Mouse (Mus musculus) erythroblast, embryonic 14.5 days (primary cell): Measurements from ENCODE around the gene Hlf. TPM values are rescaled to one million over a fixed set of nuclear protein-coding genes. Genes with fewer than 3 reads are reported as not detected.

Experiments used
- H3K27me3 ChIP-seq: 2 replicates; pipeline ENCODE4 v1.6.1; 2012; ENCODE audit warnings: inconsistent platforms; ENCODE audit not compliant: control insufficient read depth
- H3K36me3 ChIP-seq: 2 replicates; pipeline ENCODE4 v1.6.1; 2012; ENCODE audit warnings: mild to moderate bottlenecking, inconsistent platforms; ENCODE audit not compliant: control insufficient read depth
- H3K4me1 ChIP-seq: 2 replicates; pipeline ENCODE4 v1.6.1; 2012; ENCODE audit warnings: inconsistent platforms; ENCODE audit not compliant: control insufficient read depth
- H3K4me3 ChIP-seq: replicated peaks from 2 replicates; pipeline ENCODE3; 2012; ENCODE audit warnings: moderate library complexity, mild to moderate bottlenecking, inconsistent platforms
- H3K9me3 ChIP-seq: 2 replicates; pipeline ENCODE4 v1.6.1; 2012; ENCODE audit warnings: low read length, inconsistent platforms, mixed read lengths; ENCODE audit not compliant: control insufficient read depth
- GATA1 ChIP-seq: IDR thresholded peaks from 2 replicates; pipeline ENCODE4 v1.6.1; 2012; ENCODE audit warnings: low read length, inconsistent platforms, mixed read lengths
- TAL1 ChIP-seq: IDR thresholded peaks from 3 replicates; pipeline ENCODE4 v1.6.1; 2012; ENCODE audit warnings: low read length, inconsistent platforms, mixed read lengths
- polyA plus RNA-seq: library from polyadenylated mRNA; stranded (reverse); fragments of >175 nt; gene quantifications from 2 replicates; pipeline ENCODE4 v1.2.3, GENCODE M21; 2012

Gene Hlf
- polyA plus RNA-seq, 1 experiment = 0.01 TPM

- Histone ChIP-seq H3K9me3 (no peaks in the 10 kb centered on the region), H3K36me3 (no peaks in the 10 kb centered on the region), H3K27me3 (no peaks in the 10 kb centered on the region)
These were observed 60.4 kb downstream of the Hlf start for GRCm38 (mm10) chr11:90330202-90330694.

GRCm38 (mm10) chr11:90326836-90327235 is 63.9 kb downstream of the Hlf start:
- Histone ChIP-seq H3K36me3 (no peaks in the 10 kb centered on the region), H3K27me3 (no peaks in the 10 kb centered on the region), H3K4me1 (no peaks in the 10 kb centered on the region), H3K4me3 (no peak overlapping the region), H3K9me3 (no peaks in the 10 kb centered on the region)
- no peak for TF ChIP-seq TAL1
- TF ChIP-seq GATA1 = no peak

More at GRCm38 (mm10) chr11:90330202-90330694, 60.4 kb downstream of the Hlf start:
- H3K4me1 ChIP-seq = no peaks in the 10 kb centered on the region
- TF ChIP-seq TAL1 (no peak), GATA1 (no peak)
- H3K4me3 ChIP-seq = no peak overlapping the region

GRCm38 (mm10) chr11:90326146-90326545 is 64.5 kb downstream of the Hlf start:
- Histone ChIP-seq H3K4me1 (no peaks in the 10 kb centered on the region), H3K36me3 (no peaks in the 10 kb centered on the region), H3K27me3 (no peaks in the 10 kb centered on the region), H3K9me3 (no peaks in the 10 kb centered on the region), H3K4me3 (no peak overlapping the region)
- TF ChIP-seq TAL1 (no peak), GATA1 (no peak)

GRCm38 (mm10) chr11:90324597-90324996 is 66.1 kb downstream of the Hlf start:
- H3K4me3 ChIP-seq = no peak overlapping the region
- no peaks in the 10 kb centered on the region for H3K4me1 ChIP-seq
- no peaks in the 10 kb centered on the region for H3K9me3 ChIP-seq
- no peaks in the 10 kb centered on the region for H3K27me3 ChIP-seq
- no peak for TF ChIP-seq GATA1
- TF ChIP-seq TAL1 = no peak
- H3K36me3 ChIP-seq = no peaks in the 10 kb centered on the region

- TF ChIP-seq TAL1 = no peak
- no peak for TF ChIP-seq GATA1
- H3K27me3 ChIP-seq = no peaks in the 10 kb centered on the region
- H3K4me1 ChIP-seq = no peaks in the 10 kb centered on the region
- no peaks in the 10 kb centered on the region for H3K36me3 ChIP-seq
- no peaks in the 10 kb centered on the region for H3K9me3 ChIP-seq
- no peak overlapping the region for H3K4me3 ChIP-seq
These were observed 69.8 kb downstream of the Hlf start for GRCm38 (mm10) chr11:90320922-90321321.

- H3K9me3 ChIP-seq = peaks cover 2% of the 10 kb centered on the region; the same call in 1 of the 2 replicates
- H3K27me3 ChIP-seq = no peaks in the 10 kb centered on the region
- no peaks in the 10 kb centered on the region for H3K36me3 ChIP-seq
- TF ChIP-seq TAL1 = no peak
- TF ChIP-seq GATA1 = no peak
- no peaks in the 10 kb centered on the region for H3K4me1 ChIP-seq
- no peak overlapping the region for H3K4me3 ChIP-seq
These were observed 73.2 kb downstream of the Hlf start for GRCm38 (mm10) chr11:90317482-90317881.

GRCm38 (mm10) chr11:90314606-90315005 is 76.1 kb downstream of the Hlf start:
- no peak for TF ChIP-seq TAL1
- no peak for TF ChIP-seq GATA1
- Histone ChIP-seq H3K9me3 (peaks cover 2% of the 10 kb centered on the region; the same call in 1 of the 2 replicates), H3K27me3 (no peaks in the 10 kb centered on the region), H3K4me3 (no peak overlapping the region), H3K4me1 (no peaks in the 10 kb centered on the region), H3K36me3 (no peaks in the 10 kb centered on the region)

GRCm38 (mm10) chr11:90306993-90307392 is 83.7 kb downstream of the Hlf start:
- no peaks in the 10 kb centered on the region for H3K36me3 ChIP-seq
- no peak overlapping the region for H3K4me3 ChIP-seq
- H3K4me1 ChIP-seq = no peaks in the 10 kb centered on the region
- peaks cover 3% of the 10 kb centered on the region for H3K9me3 ChIP-seq
- TF ChIP-seq GATA1 (no peak), TAL1 (no peak)
- H3K27me3 ChIP-seq = no peaks in the 10 kb centered on the region

GRCm38 (mm10) chr11:90306067-90306466 is 84.6 kb downstream of the Hlf start:
- no peaks in the 10 kb centered on the region for H3K27me3 ChIP-seq
- no peak overlapping the region for H3K4me3 ChIP-seq
- H3K4me1 ChIP-seq = no peaks in the 10 kb centered on the region
- H3K36me3 ChIP-seq = no peaks in the 10 kb centered on the region
- peaks cover 3% of the 10 kb centered on the region for H3K9me3 ChIP-seq
- TF ChIP-seq GATA1 = no peak
- TF ChIP-seq TAL1 = no peak

GRCm38 (mm10) chr11:90294622-90295021 is 96.1 kb downstream of the Hlf start:
- Histone ChIP-seq H3K4me3 (no peak overlapping the region), H3K27me3 (no peaks in the 10 kb centered on the region), H3K4me1 (no peaks in the 10 kb centered on the region), H3K9me3 (no peaks in the 10 kb centered on the region), H3K36me3 (no peaks in the 10 kb centered on the region)
- TF ChIP-seq TAL1 = no peak
